Mouse (Mus musculus): Measurements from ENCODE around the gene Smyd1. TPM values are rescaled to one million over a fixed set of nuclear protein-coding genes. Genes with fewer than 3 reads are reported as not detected.

Gene Smyd1
- polyA plus RNA-seq, 1 experiment from 2014 or later = 0.15 TPM

DNA sequence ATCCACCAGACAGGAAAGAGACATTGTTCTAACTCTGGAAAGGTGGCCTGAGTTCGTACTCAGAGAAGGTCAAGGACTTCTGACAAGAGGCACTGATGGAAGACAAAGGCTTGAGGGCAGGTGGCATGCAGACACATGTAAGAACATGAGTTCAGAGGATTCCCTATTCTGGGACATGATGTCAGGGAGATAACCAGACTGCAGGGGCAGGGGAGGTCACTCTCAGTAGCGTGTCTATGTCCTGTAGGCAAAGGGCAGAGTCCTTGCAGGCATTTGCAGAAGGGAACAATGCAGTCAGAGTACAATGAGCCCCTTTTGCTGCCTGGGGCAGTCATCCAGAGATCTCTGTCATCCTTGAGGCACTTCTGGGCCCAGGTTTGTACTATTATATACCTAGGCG, 72.4 kb downstream of the Smyd1 start:
- no peak for ATAC-seq (replicated peaks)
- H3K27ac ChIP-seq (replicated peaks) = no peak overlapping the region
- H3K4me2 ChIP-seq (replicated peaks) = no peak overlapping the region
- H3K27me3 ChIP-seq = no peaks in the 10 kb centered on the region
- no peaks in the 10 kb centered on the region for H3K4me1 ChIP-seq
- WGBS = 78% methylated on average over 3 of the region's 3 CpGs
- no peak overlapping the region for H3K4me3 ChIP-seq
- H3K9me3 ChIP-seq = no peaks in the 10 kb centered on the region
- no peak overlapping the region for H3K9ac ChIP-seq (replicated peaks)
- H3K36me3 ChIP-seq = no peaks in the 10 kb centered on the region

GRCm38 (mm10) chr6:71248420-71248819, 73.6 kb downstream of the Smyd1 start:
- no peak for ATAC-seq (replicated peaks)
- no peak overlapping the region for H3K27ac ChIP-seq (replicated peaks)
- H3K36me3 ChIP-seq = no peaks in the 10 kb centered on the region

GRCm38 (mm10) chr6:71243258-71243657, 78.8 kb downstream of the Smyd1 start:
- Histone ChIP-seq H3K4me2 (replicated peaks) (no peak overlapping the region), H3K4me3 (no peak overlapping the region), H3K9me3 (no peaks in the 10 kb centered on the region), H3K36me3 (no peaks in the 10 kb centered on the region), H3K27me3 (no peaks in the 10 kb centered on the region), H3K27ac (replicated peaks) (no peak overlapping the region), H3K9ac (replicated peaks) (no peak overlapping the region), H3K4me1 (no peaks in the 10 kb centered on the region)
- WGBS = 88% methylated on average over 3 of the region's 3 CpGs
- no peak for ATAC-seq (replicated peaks)

More at GRCm38 (mm10) chr6:71248420-71248819, 73.6 kb downstream of the Smyd1 start:
- no peaks in the 10 kb centered on the region for H3K9me3 ChIP-seq
- WGBS = 95% methylated on average over 1 of the region's 1 CpGs
- H3K9ac ChIP-seq (replicated peaks) = no peak overlapping the region
- H3K4me2 ChIP-seq (replicated peaks) = no peak overlapping the region
- H3K4me1 ChIP-seq = no peaks in the 10 kb centered on the region
- no peaks in the 10 kb centered on the region for H3K27me3 ChIP-seq
- H3K4me3 ChIP-seq = no peak overlapping the region

DNA sequence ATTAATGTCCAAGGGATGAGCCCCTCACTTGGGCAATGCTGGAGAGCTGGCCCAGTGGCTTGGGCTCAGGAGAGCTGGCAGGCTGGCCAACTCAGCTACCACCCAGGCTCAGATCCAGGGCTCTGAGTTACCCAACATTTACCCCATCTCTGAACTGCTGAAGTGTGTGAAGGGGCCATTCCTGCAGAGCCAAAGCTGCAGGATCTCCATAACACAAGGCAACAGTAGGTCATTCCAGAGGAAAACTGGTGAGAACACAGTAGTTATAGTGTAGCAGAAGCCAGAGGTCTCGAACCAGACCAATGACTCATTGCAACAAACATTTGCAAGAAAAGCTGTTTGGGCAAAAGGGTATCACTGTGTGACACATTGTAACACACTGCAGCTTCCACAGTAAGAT, 79.2 kb downstream of the Smyd1 start:
- H3K4me1 ChIP-seq = no peaks in the 10 kb centered on the region
- H3K36me3 ChIP-seq = no peaks in the 10 kb centered on the region
- no peak overlapping the region for H3K9ac ChIP-seq (replicated peaks)
- no peaks in the 10 kb centered on the region for H3K9me3 ChIP-seq
- H3K4me3 ChIP-seq = no peak overlapping the region
- WGBS = 83% methylated on average over 1 of the region's 1 CpGs
- ATAC-seq (replicated peaks) = no peak
- no peak overlapping the region for H3K27ac ChIP-seq (replicated peaks)
- H3K27me3 ChIP-seq = no peaks in the 10 kb centered on the region
- H3K4me2 ChIP-seq (replicated peaks) = no peak overlapping the region

DNA sequence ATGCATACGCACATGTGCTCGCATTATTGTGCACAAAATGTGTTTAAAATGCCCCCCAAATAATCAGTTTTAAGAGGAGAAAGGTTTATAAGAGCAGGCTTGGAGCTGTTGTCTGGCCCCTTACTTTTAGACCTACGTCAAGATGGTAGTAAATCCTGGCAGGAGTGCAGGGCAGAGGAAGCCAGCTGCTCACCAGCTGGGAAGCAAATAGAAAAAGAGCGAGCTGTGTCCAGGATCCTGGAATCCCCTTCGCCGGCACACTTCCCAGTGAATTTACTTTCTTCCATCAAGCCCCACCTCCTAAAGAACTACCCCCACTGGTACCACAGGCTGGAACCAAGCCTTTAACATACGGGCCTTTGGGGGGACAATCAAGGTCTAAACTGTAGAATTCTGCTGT, 81.2 kb downstream of the Smyd1 start:
- Histone ChIP-seq H3K4me2 (replicated peaks) (no peak overlapping the region), H3K36me3 (no peaks in the 10 kb centered on the region), H3K4me3 (no peak overlapping the region), H3K27me3 (no peaks in the 10 kb centered on the region), H3K9me3 (no peaks in the 10 kb centered on the region), H3K27ac (replicated peaks) (no peak overlapping the region), H3K9ac (replicated peaks) (no peak overlapping the region), H3K4me1 (no peaks in the 10 kb centered on the region)
- no peak for ATAC-seq (replicated peaks)
- WGBS = 90% methylated on average over 7 of the region's 7 CpGs

GRCm38 (mm10) chr6:71239069-71239750, 82.8 kb downstream of the Smyd1 start:
- Histone ChIP-seq H3K9me3 (no peaks in the 10 kb centered on the region), H3K4me3 (no peak overlapping the region), H3K36me3 (no peaks in the 10 kb centered on the region), H3K4me2 (replicated peaks) (no peak overlapping the region), H3K4me1 (no peaks in the 10 kb centered on the region), H3K27ac (replicated peaks) (no peak overlapping the region), H3K9ac (replicated peaks) (no peak overlapping the region), H3K27me3 (no peaks in the 10 kb centered on the region)
- 86% methylated on average over 26 of the region's 26 CpGs for WGBS
- ATAC-seq (replicated peaks) = no peak

DNA sequence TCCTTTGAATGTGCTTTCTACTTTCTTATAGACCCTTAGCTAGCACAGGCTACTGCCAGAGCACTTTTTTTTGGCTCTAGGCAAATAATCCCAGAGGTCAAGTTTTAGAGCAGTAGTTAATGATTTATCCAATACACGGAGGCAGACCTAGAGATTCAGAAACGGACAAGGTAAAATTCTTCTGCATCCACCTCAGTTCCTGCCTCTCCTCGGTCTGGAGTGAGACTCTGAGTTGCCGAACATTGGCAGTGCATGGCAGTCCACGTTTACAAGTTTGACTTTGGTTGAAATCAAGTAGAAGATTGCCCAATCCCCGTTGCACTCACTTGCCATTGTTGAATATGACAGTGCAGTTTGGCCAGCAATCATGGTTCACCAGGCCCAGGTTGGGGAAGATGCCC, 85.0 kb downstream of the Smyd1 start:
- H3K4me3 ChIP-seq = no peak overlapping the region
- H3K27me3 ChIP-seq = no peaks in the 10 kb centered on the region
- 89% methylated on average over 6 of the region's 6 CpGs for WGBS
- no peak overlapping the region for H3K4me2 ChIP-seq (replicated peaks)
- no peak overlapping the region for H3K9ac ChIP-seq (replicated peaks)
- H3K27ac ChIP-seq (replicated peaks) = no peak overlapping the region
- H3K4me1 ChIP-seq = no peaks in the 10 kb centered on the region
- H3K9me3 ChIP-seq = no peaks in the 10 kb centered on the region
- H3K36me3 ChIP-seq = no peaks in the 10 kb centered on the region
- no peak for ATAC-seq (replicated peaks)

DNA sequence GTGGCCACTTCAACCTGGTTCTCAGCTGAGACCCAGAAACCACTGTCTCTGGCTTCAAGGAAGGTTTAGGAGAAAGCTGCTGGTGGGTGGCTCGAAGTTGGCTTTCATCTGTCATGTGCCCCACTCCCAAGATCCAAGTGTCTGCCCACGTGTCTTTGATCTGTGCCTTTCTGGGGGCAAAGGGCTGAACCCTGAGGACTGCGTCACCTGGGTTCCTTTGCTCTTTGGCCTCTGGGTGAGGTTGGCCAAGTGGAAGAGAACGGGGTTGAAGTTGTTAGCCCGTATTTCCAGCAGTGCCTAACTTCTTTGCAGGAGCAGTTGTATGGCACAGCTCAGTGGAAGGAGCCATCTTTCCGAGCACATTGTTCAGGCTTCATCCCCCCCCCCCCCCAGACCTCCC, 85.5 kb downstream of the Smyd1 start:
- WGBS = 87% methylated on average over 6 of the region's 6 CpGs
- H3K4me1 ChIP-seq = no peaks in the 10 kb centered on the region
- no peak overlapping the region for H3K4me2 ChIP-seq (replicated peaks)
- H3K9me3 ChIP-seq = no peaks in the 10 kb centered on the region
- H3K36me3 ChIP-seq = no peaks in the 10 kb centered on the region
- H3K4me3 ChIP-seq = no peak overlapping the region
- no peak overlapping the region for H3K27ac ChIP-seq (replicated peaks)
- H3K9ac ChIP-seq (replicated peaks) = no peak overlapping the region
- H3K27me3 ChIP-seq = no peaks in the 10 kb centered on the region
- ATAC-seq (replicated peaks) = no peak

DNA sequence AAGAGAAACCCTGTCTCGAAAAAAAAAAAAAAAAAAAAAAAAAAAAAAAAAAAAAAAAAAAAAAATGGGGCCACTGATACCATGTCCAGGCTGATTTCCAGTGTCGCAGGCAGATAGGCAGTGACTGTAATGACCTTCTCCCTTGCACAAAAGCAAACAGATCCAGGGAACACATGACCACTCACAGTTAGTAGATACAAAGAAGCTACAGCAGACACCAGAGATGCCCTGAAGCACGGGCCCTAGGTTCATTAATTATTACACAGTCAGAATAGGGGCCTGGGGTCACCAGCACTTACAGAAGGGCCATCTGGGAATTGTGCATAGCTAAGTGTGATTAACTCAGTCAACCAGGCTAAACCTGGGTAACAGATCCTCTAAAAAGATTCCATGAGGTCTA, 86.1 kb downstream of the Smyd1 start:
- H3K36me3 ChIP-seq = no peaks in the 10 kb centered on the region
- 63% methylated on average over 3 of the region's 3 CpGs for WGBS
- no peak for ATAC-seq (replicated peaks)
- H3K4me1 ChIP-seq = no peaks in the 10 kb centered on the region
- H3K4me2 ChIP-seq (replicated peaks) = no peak overlapping the region
- no peaks in the 10 kb centered on the region for H3K9me3 ChIP-seq
- H3K27ac ChIP-seq (replicated peaks) = no peak overlapping the region
- H3K4me3 ChIP-seq = no peak overlapping the region
- no peak overlapping the region for H3K9ac ChIP-seq (replicated peaks)
- H3K27me3 ChIP-seq = no peaks in the 10 kb centered on the region

DNA sequence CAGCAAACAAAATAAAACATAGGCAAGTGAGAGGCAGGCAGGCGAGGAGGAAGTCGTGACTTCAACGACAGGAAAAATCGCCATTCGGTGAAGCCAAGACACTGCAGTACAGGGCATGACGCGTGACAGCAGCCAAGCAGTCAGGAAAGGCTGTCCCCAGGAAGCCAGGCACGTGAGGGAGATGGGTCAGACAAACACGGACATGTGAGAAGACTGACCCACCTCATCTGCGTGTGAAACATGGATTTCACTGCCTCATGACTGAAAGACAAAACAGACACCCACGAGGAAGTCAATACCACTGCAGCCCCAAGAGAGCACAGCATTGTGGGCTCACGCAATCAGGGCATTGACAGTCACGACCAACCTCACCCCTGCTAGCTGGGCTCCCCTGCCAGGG, 86.9 kb downstream of the Smyd1 start:
- H3K4me2 ChIP-seq (replicated peaks) = no peak overlapping the region
- no peaks in the 10 kb centered on the region for H3K36me3 ChIP-seq
- 84% methylated on average over 13 of the region's 13 CpGs for WGBS
- no peak overlapping the region for H3K27ac ChIP-seq (replicated peaks)
- no peak overlapping the region for H3K9ac ChIP-seq (replicated peaks)
- H3K9me3 ChIP-seq = no peaks in the 10 kb centered on the region
- H3K4me1 ChIP-seq = no peaks in the 10 kb centered on the region
- H3K4me3 ChIP-seq = no peak overlapping the region
- ATAC-seq (replicated peaks) = no peak
- H3K27me3 ChIP-seq = no peaks in the 10 kb centered on the region

- H3K36me3 ChIP-seq = no peaks in the 10 kb centered on the region
- ATAC-seq (replicated peaks) = no peak
- no peaks in the 10 kb centered on the region for H3K9me3 ChIP-seq
- no peak overlapping the region for H3K4me2 ChIP-seq (replicated peaks)
- no peak overlapping the region for H3K9ac ChIP-seq (replicated peaks)
- no peak overlapping the region for H3K4me3 ChIP-seq
- no peaks in the 10 kb centered on the region for H3K27me3 ChIP-seq
- H3K27ac ChIP-seq (replicated peaks) = no peak overlapping the region
- no peaks in the 10 kb centered on the region for H3K4me1 ChIP-seq
- WGBS = 5% methylated on average over 7 of the region's 7 CpGs
Observed at GRCm38 (mm10) chr6:71227157-71227770, 94.8 kb downstream of the Smyd1 start.

DNA sequence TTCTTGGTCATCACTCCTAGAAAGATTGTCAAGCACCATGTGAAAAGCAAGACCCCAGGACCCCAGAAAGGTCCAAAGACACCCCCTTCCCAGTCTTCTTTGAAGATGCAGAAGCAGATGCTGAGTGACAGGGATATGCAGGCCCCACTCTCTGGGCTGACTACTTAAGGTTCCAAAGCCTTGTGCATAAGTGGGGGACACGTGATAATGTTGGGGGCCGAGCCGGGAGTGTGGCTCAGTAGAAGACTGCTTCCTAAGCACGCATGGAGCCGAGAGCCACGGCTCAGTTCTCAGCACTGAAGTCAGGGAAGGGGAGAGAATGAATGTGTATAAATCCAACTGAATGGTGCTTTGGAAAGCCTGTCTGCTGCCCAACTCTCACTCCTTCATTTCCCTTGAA, 95.5 kb downstream of the Smyd1 start:
- H3K27me3 ChIP-seq = no peaks in the 10 kb centered on the region
- H3K9me3 ChIP-seq = no peaks in the 10 kb centered on the region
- WGBS = 20% methylated on average over 6 of the region's 6 CpGs
- H3K4me3 ChIP-seq = no peak overlapping the region
- no peak overlapping the region for H3K4me2 ChIP-seq (replicated peaks)
- H3K27ac ChIP-seq (replicated peaks) = no peak overlapping the region
- no peaks in the 10 kb centered on the region for H3K36me3 ChIP-seq
- H3K4me1 ChIP-seq = no peaks in the 10 kb centered on the region
- no peak overlapping the region for H3K9ac ChIP-seq (replicated peaks)
- ATAC-seq (replicated peaks) = no peak
